Mouse (Mus musculus) kidney, postnatal 36 days (tissue): ENCODE results near the gene Wscd2.

Source experiments
- DNase-seq, 2 experiments: peaks; one replicate each; pipeline ENCODE4 v3.0.0; 2021 to 2022; ENCODE audit warnings: mixed read lengths in 2 of 2

Wscd2 gene

DNA sequence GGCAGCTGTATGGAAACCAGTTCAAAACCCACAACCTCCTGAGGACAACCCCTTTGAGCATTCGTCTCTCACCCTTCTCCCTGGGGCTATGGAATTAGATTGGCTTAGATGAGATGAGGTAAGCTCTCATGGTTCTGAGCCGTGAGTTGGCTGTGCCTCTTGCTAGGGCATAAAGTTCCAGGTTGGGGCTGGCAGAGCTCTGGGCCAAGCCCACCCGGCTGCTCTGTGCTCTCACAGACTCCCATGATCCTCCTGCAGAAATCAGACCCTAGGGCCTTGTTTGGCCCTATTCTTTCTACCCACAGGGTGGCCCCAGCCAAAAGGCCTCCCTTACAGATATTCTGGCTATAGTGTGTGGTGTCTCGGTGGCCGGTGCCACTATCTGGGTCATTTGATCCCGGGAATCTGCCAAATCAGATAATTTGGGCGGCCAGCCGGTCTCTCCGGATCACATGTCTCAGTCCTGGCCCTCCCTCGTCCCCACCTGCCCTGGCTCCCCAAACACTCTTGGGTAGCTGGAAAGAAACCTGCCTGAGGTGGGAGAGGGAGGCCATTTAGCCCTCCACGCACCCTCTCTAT, 4.5 kb upstream of the Wscd2 start:
- DNase-seq, result no peak

DNA sequence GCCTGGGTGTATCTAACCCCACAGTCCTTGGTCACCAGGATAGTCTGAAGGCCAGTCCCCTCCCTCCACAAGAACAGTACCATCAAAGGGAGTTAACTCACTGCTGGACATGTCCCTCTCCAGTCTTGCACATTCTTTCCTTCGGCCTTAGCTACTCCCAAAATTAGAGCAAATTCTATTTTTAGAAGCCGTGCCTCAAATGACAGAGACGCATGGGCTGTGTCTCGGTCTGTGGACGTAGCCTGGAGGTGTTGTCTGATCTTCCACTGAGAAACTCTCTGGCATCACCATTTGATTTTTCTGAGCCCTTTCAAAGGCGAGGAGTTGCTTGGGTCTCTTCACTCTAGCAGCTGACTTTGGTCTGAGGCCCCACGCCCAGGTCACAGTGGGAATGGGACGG, 2.3 kb upstream of the Wscd2 start:
- no peak for DNase-seq

DNA sequence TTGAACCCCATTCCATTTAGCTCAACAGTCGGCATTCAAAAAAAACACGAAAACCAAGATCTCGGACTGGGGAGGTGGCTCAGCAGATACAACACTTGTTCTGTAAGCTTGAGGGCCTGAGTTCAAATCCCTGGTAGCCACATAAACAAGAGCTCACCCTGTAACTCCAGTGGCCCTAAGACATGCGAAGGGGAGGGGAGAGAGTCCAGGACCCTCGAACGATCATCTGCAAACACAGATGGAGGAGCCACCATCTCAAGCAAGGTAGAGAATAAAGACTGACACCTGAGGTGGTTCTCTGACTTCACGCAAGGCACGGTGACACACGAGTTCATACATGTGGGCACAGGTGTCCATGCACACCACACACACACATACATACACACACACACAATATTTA, 516 bp upstream of the Wscd2 start:
- no peak for DNase-seq

DNA sequence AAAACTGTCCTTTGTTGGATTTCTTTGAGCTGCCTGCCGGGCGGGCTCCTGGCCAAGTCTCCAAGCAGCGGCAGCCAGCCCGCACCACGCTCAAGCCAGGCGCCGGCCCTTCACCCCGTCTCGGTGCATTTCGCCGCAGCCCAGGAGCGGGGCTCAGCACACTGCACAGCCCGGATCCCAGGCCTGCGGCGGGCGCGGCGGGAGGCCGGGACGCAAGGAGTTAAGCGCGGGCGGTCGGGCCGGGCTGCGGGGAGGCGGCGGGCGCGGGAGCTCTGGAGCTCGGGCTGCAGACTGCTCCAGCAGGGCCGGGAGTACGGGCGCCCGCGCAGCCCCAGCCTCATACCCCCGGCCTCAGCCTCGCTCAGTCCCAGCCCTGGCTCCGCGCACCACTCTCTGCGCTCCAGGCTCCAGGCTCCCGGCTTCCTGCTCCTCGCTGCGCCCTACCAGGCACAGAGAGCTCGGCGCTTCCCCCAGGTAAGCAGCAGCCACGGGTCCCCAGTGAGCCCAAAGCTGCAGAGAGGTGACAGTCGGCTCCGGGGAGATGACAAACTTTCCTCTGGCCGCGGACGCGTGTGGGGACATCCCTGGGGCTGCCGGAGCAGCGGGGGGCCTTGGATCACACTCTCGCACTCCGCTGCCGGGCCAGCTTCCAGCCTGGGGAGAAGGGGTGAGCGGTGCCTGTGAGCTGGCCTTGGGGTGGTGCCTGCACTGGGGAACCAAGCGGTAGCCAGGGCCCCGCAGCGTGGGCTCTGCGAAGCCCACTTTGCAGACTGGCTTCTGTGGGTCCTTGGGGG, 531 bp downstream of the Wscd2 start:
- DNase-seq, result peak in 1 of 2 experiments; percentile 34

DNA sequence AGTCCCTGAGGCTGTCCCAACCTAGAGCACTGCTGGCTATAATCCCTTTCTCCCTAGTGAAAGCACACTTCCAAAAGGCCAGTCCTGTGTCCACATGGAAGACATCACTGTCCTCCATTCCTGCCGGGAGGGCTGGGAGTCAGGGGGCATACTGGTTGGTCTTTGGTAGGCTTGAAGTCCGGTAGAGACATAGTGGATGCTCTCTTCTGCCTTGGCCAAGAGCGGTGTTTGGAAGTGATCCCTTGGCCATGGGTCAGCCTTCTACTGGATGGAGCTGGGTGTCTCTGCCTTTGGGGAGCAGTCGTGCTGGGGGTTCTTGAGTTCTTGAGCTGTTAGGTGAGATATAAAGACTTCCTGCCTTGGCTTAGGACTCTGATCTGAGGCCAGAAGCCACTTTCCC, 1.4 kb downstream of the Wscd2 start:
- DNase-seq, result no peak

DNA sequence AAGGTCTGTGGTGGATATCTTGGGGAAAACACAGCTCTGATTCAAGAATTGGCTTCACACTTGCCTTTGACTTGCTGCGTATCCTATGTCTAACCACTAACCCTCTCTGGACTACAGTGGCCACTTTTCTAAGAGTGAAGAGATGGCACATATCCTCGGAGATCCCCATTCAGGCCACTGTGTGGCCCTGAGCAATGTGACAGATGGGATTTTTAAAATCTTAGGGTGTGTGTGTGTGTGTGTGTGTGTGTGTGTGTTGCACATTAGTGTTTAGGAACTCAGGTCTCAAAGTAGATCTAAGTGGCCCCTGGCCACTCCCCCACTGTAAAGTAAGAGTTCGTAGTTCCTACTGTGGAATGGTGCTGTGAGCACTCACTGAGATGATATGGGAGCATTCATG, 1.9 kb downstream of the Wscd2 start:
- DNase-seq, result no peak

DNA sequence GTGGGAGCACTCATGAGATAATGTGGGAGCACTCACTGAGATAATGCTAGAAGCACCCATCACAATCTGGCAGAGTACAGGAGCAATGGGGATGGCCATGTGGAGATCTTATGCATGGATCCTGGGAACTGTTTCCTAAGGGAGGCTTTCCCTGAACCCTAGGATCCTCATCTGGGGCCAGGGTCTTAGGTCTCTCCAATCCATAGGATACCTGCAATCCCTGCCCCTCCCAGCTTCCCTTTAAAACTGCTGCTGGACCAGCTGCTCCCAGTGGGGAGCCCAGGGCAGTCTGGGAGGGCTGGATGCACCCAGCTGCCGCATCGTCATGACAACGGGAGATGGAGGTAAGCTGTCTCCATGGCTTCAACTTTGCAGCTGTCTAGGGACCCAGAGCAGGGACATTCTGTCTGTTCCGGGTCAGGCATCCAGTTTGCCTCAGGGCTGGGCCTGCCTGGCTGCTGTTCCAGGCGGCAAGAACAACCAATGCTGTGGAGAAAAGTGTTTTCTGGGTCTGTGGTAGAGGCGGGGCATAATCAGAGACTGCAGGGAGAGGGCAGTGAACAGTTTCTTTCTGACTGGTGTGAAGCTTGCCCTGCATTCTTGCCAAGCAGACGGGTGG, 2.4 kb downstream of the Wscd2 start:
- DNase-seq, result peak in 1 of 2 experiments; percentile 16

DNA sequence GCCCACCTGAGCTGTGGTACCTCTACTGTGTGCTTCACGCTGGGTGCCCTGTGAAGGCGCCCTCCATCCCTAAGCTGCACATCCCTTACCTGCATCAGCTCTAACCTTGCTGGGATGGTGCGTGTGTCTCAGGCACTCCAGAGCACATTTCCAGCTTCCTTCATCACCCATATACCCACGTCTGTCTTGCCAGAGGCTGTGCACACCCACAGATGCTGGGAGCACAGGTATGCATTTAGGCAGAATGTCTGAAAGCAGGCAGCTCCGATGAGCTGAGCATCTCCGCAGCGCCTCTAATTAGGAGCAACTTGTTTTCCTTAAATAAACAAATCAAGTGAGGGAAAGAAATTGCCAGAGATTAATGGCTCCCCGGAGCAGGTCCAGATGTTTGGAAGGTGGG, 3.9 kb downstream of the Wscd2 start:
- DNase-seq, result no peak

DNA sequence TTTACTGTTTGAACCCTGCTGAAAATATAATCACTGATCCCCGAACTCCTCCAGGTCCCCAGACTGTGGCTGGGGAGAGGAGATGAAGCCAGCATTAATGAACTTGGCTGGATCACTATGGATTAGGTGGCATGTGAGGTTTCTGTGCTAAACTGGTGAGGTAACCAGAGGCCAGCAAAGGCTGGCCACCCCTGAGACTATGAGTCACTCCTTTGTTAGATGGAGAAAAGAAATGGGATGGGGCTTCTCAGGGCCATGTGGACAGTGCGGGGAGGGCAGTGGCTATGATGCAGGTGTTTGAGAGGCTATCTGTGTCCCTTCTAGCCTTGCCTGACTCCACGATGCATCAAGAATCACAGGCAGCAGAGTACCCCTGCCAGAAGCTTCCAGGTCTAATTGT, 6.8 kb downstream of the Wscd2 start:
- no peak for DNase-seq

DNA sequence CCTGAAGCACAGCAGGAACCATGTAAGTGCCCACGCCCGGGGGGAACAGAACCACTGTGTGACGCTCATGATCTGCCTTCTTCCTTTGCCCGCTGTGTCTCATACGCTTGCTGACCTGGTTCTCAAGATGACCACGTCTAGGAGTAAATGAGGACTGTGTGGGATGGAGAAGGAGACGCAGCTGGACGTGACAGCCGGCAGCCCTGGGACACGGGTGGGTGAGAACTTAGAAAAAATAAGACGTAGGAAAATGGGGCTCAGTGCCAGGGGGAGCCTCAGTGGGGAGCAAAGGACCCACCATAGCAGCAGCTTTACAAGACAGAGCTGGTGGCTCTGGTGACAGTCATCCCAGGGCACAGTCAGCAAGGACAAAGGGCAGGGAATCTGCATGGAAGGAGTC, 9.3 kb downstream of the Wscd2 start:
- DNase-seq, result no peak

DNA sequence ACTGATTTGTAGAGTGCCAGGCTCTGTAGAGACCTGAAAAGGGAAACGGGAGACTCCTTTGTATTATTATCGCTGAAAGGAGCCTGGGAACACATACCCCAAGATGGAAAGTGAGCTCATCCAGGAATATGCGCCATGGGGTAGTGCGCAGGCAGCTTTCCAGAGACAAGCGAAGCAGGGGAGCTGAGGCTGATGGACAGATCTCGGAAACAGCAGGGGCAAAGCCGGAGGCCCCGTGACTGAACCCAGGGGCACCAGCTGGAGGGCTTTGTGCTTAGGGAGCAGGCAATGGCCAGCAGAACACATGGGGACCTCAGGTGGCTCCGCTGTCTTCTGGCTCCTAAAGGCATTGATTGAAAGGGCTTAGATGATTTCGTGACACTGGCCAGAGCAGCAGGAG, 13.1 kb downstream of the Wscd2 start:
- no peak for DNase-seq

DNA sequence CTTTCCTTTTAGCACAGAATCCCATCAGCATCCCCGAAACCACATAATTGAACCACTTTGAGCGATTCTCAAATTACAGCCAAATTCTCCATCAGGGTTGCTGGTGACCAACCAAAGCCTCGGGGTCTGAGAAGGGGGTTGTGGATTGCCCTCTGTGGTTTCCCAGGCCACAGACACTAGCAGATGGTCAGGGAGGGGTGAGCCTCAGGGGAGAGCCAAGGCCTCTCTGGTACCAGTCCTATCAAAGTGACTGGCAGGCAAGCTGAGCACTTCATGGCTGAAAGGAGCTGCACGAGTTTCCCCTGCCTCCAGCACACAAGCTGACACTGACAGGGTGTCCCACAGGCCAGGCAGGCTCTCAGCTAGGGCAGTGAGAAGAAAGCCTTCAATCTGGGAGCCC, 14.5 kb downstream of the Wscd2 start:
- DNase-seq, result no peak

DNA sequence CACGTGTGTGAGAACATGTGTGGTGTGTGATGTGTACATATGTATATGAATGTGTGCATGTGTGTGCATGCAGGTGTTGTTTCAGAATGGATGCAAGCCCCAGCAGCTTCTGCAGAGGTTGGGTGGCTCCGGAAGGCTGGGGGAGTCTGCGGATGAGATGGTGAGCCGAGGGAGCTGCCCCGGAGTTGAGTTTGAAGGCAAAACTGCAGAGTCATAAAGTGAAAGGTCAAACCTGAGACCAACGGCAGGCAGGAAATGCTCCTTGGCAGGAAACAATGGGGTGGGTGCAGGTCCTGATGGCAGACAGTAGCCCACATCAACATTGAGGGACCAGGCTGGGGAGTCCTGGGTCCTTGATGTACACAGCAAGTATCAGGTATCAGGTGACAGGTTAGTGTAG, 15.9 kb downstream of the Wscd2 start:
- no peak for DNase-seq

DNA sequence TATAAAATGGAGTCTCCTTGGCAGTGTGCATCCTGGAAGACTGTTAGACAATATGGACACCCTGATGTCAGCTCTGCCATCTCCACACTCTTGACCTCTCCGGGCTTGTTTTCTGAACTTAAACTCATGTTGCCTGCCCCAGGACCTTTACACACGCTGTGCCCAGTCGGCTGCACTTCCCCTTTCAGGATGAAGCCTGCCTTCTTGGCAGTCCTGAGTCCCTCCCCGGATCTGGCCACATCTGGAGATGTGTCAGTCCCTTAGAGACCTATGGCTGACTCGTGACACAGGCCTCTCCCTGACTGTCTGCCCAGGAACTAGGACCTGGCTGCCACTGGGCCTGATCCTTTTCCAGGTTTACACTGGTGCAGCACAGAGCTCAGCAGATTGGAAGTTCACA, 16.6 kb downstream of the Wscd2 start:
- no peak for DNase-seq

DNA sequence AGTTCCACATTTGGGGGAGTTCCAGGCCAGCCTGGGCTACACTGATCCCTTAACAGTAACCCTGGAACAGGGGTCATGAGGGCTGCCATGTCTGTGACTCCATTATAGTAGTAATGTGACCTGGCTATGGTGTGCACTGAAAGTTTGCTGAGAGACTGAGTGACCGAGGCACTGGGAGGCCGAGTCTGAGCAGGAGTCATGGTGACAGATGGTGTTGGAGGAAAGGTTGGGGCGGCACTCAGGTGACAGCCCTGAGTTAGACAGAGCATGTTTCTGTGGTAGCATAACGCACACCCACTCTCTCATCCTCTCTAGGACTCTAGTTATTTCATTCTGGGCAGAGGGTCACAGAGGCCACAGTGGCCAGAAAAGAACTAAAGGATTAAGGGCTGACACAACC, 19.0 kb downstream of the Wscd2 start:
- DNase-seq, result no peak

DNA sequence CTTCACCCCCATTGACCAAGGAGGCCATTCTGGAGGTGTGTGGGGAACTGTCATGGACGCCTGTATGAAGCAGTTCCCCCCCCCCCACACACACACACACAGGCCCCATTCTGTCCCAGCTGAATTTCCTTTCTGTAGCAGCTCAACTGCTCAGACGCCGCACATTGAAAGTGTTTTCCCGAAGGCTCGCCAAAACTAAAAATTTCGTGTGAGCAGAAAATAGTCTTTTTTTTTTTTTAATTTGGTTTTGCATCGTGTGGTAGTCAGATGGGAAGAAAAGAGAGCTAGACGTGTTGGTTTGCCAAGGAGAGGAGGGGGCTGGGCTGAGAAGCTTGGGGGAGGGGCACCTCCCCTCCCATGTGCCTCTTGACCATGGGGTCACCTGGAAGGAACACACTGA, 23.5 kb downstream of the Wscd2 start:
- no peak for DNase-seq

DNA sequence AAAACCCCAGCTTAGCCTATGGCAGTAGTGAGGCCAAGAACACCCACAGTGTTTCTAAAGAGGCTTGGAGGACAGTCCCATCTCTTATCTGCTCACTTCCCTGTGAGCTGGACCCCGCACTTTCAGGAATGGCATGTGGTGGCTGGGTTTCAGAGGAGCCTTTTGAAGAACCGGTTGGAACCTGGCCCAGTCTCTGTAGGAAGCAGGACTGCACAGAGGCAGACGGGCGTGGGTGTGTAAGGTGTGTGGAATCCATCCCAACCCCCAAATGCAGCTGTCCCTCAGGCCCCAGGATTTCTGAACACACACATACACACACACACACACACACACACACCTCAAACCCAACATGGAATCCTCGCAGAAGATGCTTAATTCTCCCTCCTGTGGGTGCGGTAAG, 23.9 kb downstream of the Wscd2 start:
- DNase-seq, result no peak

DNA sequence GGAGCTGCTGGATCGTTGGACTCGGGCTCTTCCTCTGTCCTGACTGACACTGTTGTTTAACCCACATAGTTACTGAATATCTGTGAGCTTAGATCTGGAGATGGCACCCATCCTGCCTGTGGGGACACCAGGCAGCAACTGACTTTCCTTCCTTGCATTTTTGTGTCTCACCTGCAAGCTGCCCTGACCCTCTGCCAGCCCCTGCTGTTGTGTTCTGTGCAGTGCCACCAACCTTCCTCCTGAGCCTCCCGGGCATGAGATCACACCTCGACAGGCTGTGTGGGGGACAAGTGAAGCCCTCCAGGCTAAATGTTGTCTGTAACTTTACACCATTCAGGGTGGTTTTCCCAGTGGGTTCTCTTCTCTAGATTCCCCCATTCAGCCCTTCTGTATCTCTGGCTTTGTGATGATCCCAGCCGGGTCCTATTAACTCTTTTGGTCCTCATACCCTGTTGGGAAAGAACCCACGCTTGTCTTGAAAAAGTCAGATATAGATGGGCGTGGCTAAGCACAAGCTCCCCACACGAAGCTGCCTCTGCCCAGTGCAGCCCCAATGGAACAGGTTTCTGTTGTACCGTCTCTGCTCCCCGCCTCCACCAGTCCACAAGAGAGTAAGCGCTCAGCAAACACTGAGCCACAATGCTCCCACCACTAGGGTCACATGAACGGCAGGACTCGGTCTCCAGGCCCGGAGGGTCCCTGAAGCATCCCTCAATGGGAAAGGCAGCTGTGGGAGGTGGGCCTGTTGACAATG, 26.2 kb downstream of the Wscd2 start:
- no peak for DNase-seq

DNA sequence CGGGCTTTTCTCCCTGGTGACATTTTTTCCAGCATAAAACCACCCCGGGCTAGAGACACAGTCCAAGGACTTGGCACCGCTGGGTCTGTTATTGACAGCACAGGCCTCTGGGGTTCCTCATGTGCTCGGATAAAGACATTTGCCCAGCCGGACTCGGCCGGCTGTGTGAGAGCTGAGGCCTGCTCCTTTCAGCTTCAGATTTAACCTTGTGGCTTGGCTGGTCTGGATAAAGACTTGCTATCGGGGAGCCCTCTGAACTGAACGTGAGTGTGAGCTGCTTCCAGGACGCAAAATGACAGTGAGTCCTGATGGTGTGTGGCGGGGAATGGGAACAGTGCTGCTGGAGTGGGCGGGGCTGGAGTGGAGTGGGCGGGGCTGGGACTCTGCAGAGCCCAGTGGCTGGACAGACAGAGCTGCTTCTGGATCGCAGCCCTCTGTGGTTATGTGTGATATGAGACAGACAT, 26.8 kb downstream of the Wscd2 start:
- DNase-seq, result peak; percentile 12 to 42

DNA sequence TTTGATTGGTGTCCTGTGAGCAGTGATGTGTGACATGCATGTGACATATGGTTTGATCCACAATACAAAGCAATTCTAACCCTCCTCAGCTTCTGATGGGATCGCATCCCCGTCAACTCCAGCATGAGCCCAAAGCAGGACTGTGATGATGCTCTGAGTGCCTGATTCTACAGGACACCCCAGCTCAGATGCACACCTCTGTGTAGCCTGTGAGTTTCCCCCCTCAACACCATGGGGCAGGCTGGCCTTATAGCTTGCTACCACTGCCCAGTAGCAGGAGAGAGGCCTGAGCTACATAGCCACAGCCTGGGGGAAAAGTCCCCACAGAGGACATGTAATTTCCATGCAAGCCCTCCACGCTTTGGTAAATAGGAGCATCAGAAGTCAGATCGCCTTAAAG, 27.3 kb downstream of the Wscd2 start:
- DNase-seq, result no peak

DNA sequence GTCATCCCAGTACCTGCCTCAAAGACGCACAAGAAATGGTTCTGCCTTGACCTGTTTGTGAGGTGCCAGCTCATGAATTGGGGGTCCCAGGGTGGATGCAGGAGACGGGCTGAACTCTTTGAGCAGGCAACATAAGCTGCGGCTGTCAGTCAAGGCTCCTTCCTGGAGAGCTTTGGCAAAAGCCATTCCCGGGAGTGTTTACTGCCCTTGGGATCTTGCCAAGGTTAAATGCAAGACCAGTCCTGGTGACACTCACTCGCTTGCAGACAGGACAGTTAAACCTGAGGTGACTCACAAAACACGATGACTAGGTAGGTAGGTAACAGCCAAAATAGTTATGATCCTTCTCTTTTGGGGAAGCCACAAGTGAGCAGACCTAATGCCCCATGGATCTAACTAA, 30.9 kb downstream of the Wscd2 start:
- DNase-seq, result no peak

DNA sequence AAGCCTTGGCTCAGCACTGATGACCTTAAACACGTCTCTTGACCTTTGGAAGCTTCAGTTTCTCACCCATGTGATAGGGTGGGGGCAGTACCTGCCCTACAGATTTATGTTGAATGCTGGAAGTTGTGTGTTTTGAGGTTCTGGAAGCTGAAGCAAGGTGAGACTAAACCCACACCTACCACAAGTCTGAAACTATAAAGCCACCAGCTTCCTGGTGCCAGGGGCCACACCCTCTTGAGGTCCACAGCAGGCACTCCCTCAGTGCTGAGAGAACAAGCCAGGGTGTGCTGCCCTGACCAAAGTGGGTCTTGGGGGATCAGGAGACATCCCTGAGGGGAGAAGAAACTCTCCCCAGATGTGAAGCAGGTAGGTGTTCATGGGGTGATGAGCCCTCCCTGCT, 48.7 kb downstream of the Wscd2 start:
- DNase-seq, result no peak

DNA sequence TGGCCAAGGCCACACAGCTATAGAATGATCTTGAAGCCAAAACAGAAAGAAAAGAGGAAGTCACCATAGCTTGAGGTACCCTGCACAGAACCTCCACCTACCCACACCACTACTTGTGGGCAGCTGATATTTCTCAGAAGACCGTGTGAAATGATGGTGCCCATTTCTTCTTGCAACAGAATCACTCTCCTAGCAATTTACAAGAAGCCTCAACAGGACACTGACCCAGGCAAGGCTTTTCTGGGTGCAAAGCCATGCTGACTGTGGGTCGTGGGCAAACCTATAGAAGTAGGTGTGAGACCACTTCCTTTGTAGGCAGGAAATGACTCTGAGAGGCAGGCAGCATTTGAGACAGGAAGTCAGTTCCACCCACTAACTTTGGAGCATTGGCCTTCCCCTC, 49.3 kb downstream of the Wscd2 start:
- DNase-seq, result no peak

DNA sequence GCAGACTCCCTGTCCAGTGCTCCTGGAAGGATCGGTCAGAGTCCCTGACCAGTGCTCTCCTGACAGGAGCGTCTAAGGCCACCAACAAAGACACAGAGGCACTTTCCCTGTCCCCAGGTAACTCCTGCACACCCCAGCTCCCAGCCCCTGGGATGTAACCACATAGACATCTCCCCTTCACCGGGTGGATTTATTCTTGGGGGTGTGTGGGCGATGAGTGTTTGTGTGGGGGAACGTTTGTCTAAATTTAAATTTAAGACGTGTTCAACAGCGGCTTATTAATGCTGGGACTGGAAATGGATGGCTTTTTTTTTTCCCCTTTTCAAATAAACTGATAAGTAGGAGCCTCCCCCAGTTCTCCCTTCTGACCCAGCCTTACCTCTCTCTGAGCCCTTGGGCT, 49.7 kb downstream of the Wscd2 start:
- DNase-seq, result no peak
